Mouse (Mus musculus): ENCODE measurements around the gene Pcyt1b. TPM values are rescaled to one million over a fixed set of nuclear protein-coding genes. Genes with fewer than 3 reads are reported as not detected.
A peak's percentile ranks its signal among the peaks of the same experiment; 100 is the strongest.

Gene Pcyt1b
- polyA plus RNA-seq (2015; fragmentation: Nextera tagmentation; extraction: Ambion mirVana) = 3.8 and 4.0 TPM in 2 replicates

DNA sequence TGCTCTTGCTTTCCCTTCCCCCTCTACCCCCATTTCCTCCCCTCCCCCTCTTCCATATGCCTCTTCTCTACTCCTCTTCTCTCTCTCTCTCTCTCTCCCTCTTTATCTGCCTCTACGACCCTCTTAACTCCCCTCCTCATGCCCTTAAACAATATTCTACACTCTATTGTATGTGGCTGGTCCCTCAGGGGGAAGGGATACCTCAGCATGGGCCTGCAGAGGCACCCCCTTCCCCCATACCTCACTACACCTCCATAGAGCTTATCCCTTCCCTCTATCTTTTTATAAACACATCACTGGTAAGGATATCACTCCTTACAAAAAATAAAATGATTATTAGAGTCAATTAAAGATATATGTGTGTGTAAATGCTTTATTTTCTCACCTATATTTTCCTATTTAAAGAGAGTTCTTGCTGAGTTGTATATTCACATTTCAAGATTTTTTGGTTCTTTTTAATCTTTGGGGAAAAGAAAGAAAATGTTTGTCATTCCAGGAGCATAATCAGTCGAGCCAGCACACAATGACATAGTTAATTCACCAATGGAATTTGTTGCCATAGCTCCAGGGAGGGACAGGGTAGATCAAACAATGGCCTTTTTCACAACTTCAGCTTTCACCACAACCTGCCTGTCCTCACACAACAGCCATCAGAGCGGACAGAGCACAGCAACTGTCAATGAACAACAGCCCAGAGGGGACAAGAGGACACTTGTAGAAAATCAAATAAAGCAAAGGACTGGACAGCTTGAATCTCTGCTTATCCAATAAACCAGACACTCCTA is at the start of gene Pcyt1b:
Gene Pcyt1b, plus strand, starts transcription at position 646 of the 785 bp plus-strand sequence.
- Histone ChIP-seq H3K27ac (no peak within 1 kb of the TSS), H3K9ac (no peak within 1 kb of the TSS), H3K9me3 (no peaks in the 10 kb centered on the region), H3K4me2 (replicated peaks) (no peak within 1 kb of the TSS), H3K36me3 (no peaks in the 10 kb centered on the region), H3K4me3 (no peak within 1 kb of the TSS), H3K4me1 (no peaks in the 10 kb centered on the region), H3K27me3 (no peaks in the 10 kb centered on the region)
- WGBS = 45% methylated on average over 3 of the region's 3 CpGs
- ATAC-seq (ENCODE audit: low FRiP score, low read depth) = no peak

DNA sequence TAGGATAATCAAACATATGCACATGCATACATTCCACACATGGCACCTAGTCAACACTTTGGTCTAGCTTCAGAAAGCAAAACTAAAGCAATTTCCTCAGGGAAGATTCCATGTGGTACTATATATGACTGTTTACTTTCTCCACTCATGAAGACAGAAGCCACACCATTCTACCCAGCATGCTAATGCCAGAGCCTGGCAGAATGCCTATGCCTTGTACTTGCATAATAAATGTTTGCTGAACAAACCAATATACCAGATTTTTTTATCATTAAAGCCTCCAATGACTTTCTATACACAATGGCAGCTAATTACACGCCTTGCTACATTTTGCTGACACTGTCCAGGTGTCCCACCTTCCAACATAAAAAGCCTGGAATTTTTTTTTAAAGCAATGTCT is 24.4 kb upstream of the Pcyt1b start:
- H3K27me3 ChIP-seq = peaks cover 4% of the 10 kb centered on the region; the same call in 1 of the 2 replicates
- no peak for ATAC-seq (ENCODE audit: low FRiP score, low read depth)
- H3K36me3 ChIP-seq = no peaks in the 10 kb centered on the region
- no peak overlapping the region for H3K9ac ChIP-seq
- H3K4me2 ChIP-seq (replicated peaks) = peak overlapping the region; percentile 65; the same call in 1 of the 2 replicates
- no peak overlapping the region for H3K27ac ChIP-seq
- no peak overlapping the region for H3K4me3 ChIP-seq
- 54% methylated on average over 1 of the region's 1 CpGs for WGBS
- H3K9me3 ChIP-seq = no peaks in the 10 kb centered on the region
- H3K4me1 ChIP-seq = peaks cover 4% of the 10 kb centered on the region; the same call in 1 of the 2 replicates

DNA sequence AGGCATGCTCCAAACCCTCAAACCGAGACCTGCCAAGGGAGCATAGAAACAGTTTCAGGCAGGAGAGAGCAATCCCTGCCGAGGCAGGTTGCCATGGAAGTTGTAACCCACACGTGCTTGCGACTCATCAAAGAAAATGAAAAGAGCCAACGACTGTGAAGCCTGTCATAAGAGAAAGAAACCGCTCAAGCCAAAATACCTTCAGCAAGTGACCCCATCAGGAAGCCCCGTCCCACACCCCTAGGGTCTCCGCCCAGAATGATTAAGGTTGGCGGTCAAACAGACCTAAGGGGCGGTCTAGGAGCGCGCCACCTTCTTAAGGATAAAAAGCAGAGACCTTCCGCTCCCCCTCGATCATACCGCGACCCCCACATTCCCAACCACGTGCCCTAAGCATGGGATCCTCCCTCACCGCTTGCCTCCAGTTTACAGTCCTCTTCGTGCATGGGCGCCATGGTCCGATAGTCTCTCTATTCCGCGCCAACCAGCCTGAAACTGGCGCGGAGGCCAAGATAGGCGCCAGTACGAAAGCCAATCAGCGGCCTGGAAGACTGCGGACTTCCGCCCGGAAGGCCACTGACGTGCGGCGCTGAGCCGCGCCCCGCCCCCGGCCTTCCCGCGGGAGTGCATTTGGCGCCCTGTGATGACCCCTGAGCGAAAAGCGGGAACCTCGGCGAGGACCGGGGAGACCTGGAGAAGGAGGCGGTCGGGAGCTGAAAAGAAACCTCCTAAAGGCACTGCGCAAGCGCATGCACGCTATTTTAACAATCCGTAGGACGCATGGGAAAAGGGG is 22.8 kb upstream of the Pcyt1b start, which contains the start of gene Pola1:
Gene Pola1, minus strand, starts transcription at position 499 of the 793 bp plus-strand sequence.
- no peaks in the 10 kb centered on the region for H3K9me3 ChIP-seq
- peak within 1 kb of the TSS; percentile 65 for H3K4me2 ChIP-seq (replicated peaks)
- H3K36me3 ChIP-seq = no peaks in the 10 kb centered on the region
- H3K27me3 ChIP-seq = peaks cover 4% of the 10 kb centered on the region; the same call in 1 of the 2 replicates
- peak within 1 kb of the TSS; percentile 60 for H3K9ac ChIP-seq
- peak within 1 kb of the TSS; percentile 54 for H3K4me3 ChIP-seq
- peak within 1 kb of the TSS; percentile 15; the same call in 1 of the 2 replicates for H3K27ac ChIP-seq
- peaks cover 4% of the 10 kb centered on the region; the same call in 1 of the 2 replicates for H3K4me1 ChIP-seq
- peak; percentile 96 for ATAC-seq (ENCODE audit: low FRiP score, low read depth)
- WGBS = 14% methylated on average over 53 of the region's 53 CpGs

DNA sequence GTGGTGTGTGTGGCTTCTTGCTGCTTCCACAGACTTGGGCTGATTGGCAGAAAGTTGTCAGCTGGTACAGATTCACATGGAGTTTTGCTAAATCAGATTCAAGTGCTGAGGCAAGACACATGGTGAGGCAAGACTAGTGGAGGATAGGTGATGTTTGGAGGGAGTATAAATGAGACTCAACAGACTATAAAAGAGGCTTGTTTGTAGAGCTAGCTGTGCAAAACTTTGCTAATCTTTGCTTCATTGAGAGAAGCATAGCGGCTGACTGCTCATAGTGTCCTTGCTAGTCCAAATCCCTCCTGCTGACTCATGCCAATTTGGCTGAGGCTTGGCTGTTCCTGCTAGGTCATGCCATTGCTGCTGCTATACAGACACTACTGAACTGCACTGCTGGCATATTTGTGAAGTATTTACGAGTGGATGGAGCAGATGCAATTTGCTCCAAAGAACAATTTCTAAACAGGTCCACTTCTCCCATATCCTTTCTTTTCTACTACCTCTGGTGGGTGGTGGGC is 19.7 kb upstream of the Pcyt1b start:
- H3K9ac ChIP-seq = no peak overlapping the region
- peaks cover 4% of the 10 kb centered on the region; the same call in 1 of the 2 replicates for H3K27me3 ChIP-seq
- WGBS = 75% methylated on average over 2 of the region's 2 CpGs
- H3K36me3 ChIP-seq = no peaks in the 10 kb centered on the region
- H3K4me3 ChIP-seq = no peak overlapping the region
- no peak overlapping the region for H3K4me2 ChIP-seq (replicated peaks)
- no peak for ATAC-seq (ENCODE audit: low FRiP score, low read depth)
- H3K4me1 ChIP-seq = peaks cover 4% of the 10 kb centered on the region; the same call in 1 of the 2 replicates
- H3K27ac ChIP-seq = no peak overlapping the region
- H3K9me3 ChIP-seq = no peaks in the 10 kb centered on the region

DNA sequence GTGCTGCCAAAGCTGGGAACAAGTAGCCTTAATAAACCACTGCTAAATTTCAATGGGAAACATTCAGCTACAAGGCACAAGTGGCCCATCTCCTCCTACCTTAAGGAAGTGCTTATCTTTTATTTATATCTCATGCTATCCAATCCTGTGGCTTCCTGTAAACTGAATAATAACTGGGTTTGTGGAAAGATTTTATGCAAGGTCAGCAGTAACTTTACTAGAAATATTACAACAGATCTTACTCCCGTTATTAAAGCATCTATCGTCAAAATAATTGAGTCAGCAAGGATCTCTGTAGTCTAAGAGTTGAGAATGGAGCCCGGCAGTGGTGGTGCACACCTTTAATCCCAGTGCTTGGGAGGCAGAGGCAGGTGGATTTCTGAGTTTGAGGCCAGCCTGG is 11.1 kb upstream of the Pcyt1b start:
- no peak overlapping the region for H3K4me3 ChIP-seq
- ATAC-seq (ENCODE audit: low FRiP score, low read depth) = no peak
- no peak overlapping the region for H3K4me2 ChIP-seq (replicated peaks)
- H3K9me3 ChIP-seq = no peaks in the 10 kb centered on the region
- no peak overlapping the region for H3K27ac ChIP-seq
- no peaks in the 10 kb centered on the region; the same call in 1 of the 2 replicates for H3K27me3 ChIP-seq
- H3K36me3 ChIP-seq = no peaks in the 10 kb centered on the region
- WGBS = 84% methylated on average over 3 of the region's 3 CpGs
- no peaks in the 10 kb centered on the region for H3K4me1 ChIP-seq
- H3K9ac ChIP-seq = no peak overlapping the region

DNA sequence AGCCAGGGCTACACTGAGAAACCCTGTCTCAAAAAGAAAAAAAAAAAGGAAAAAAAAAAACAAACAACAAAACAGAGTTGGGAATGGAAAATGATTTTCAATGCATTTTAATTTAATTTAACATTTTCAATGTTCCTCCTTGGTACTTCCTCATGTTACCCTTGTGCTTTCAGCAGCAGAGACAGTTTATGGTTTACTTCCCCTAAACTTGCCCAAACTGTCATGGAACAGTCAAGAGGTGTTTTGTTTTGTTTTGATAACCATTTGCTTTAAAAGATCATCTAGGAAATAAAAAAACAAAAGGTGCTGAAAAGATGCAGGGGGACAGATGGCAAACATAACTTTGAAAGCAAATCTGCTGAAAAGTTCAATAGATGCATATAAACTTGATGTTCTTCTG is 10.6 kb upstream of the Pcyt1b start:
- H3K4me2 ChIP-seq (replicated peaks) = no peak overlapping the region
- no peak for ATAC-seq (ENCODE audit: low FRiP score, low read depth)
- H3K4me3 ChIP-seq = no peak overlapping the region
- no peak overlapping the region for H3K27ac ChIP-seq
- no peaks in the 10 kb centered on the region for H3K36me3 ChIP-seq
- no peaks in the 10 kb centered on the region for H3K9me3 ChIP-seq
- no peak overlapping the region for H3K9ac ChIP-seq
- H3K4me1 ChIP-seq = no peaks in the 10 kb centered on the region
- H3K27me3 ChIP-seq = no peaks in the 10 kb centered on the region; the same call in 1 of the 2 replicates

DNA sequence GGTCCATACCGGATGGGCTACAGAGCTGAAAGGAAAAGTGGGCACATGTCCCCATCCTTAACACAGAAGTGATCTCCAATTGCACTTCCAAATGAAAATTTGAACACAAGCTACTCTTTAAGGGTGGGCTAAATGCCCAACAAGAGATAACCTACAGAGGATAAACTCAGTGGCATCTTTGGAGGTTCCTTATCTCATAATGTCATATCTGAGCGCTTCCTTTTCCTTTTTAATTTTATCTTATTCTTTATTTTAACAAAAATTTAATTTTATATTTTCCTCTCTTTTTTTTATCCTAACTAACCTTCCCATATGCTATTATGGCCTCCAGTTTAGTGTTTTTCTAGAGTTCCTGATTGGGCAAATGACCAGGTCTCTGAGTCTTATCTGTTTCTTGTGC is 3.9 kb upstream of the Pcyt1b start:
- ATAC-seq (ENCODE audit: low FRiP score, low read depth) = no peak
- Histone ChIP-seq H3K36me3 (no peaks in the 10 kb centered on the region), H3K4me1 (no peaks in the 10 kb centered on the region), H3K27ac (no peak overlapping the region), H3K9ac (no peak overlapping the region), H3K27me3 (no peaks in the 10 kb centered on the region; the same call in 1 of the 2 replicates), H3K4me2 (replicated peaks) (no peak overlapping the region), H3K9me3 (no peaks in the 10 kb centered on the region), H3K4me3 (no peak overlapping the region)
- 93% methylated on average over 2 of the region's 2 CpGs for whole genome bisulfite sequencing

DNA sequence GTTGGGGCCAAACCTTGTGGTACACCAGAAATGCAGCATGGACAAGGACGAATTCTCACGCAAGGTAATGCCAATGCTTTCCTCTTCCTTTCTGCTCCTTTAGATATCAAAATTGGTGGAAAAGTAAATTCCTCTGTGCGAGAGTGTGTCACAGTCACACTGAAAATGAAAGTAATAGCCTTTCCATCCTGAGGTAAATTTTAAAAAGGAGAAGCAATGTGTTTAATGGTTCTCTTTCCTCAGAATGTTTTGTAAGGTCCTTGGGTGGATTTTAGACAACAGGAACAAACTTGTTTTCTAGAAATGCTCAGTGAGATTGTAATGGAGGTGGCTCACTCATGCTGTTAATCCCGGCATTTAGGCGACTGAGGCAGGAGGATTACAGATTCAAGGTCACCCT is 490 bp downstream of the Pcyt1b start:
- Histone ChIP-seq H3K36me3 (no peaks in the 10 kb centered on the region), H3K27ac (no peak overlapping the region), H3K27me3 (no peaks in the 10 kb centered on the region), H3K4me1 (no peaks in the 10 kb centered on the region), H3K4me3 (no peak overlapping the region), H3K9me3 (no peaks in the 10 kb centered on the region), H3K4me2 (replicated peaks) (no peak overlapping the region), H3K9ac (no peak overlapping the region)
- 78% methylated on average over 5 of the region's 5 CpGs for WGBS
- ATAC-seq (ENCODE audit: low FRiP score, low read depth) = no peak

DNA sequence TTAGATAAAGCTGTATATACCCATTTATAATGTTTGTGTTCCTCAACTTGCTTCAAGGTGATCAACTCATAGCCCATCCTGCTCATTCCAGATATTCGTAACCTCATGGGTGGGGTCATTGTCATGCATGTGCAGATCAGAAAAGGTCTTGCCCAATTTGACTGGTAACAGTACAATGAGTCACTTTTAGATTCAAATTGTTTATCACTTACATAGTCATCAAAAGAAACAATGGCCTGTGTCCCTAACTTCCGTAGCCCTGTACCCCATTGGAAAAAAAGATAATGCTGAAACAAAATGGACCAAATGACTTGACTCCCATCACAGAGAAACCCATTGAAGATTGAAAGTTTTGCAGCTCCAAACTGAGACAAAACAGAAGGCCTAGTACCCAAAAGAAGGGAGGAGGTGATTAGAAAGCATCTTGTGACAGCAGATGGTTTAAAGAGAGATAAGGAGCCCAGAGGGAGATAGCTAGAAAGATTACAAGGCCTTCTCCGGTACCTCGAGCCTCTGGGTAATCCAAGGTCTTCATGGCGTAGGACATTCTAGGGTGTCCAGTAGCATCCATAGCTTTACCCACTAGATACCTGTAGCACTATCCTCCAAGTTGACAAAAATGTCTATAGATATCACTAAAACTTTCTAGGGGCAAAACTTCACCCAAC is 9.4 kb downstream of the Pcyt1b start:
- Histone ChIP-seq H3K27me3 (no peaks in the 10 kb centered on the region), H3K9me3 (no peaks in the 10 kb centered on the region), H3K9ac (no peak overlapping the region), H3K27ac (no peak overlapping the region), H3K4me1 (no peaks in the 10 kb centered on the region), H3K4me3 (no peak overlapping the region), H3K4me2 (replicated peaks) (no peak overlapping the region), H3K36me3 (no peaks in the 10 kb centered on the region)
- ATAC-seq (ENCODE audit: low FRiP score, low read depth) = no peak
- WGBS = 85% methylated on average over 5 of the region's 5 CpGs

DNA sequence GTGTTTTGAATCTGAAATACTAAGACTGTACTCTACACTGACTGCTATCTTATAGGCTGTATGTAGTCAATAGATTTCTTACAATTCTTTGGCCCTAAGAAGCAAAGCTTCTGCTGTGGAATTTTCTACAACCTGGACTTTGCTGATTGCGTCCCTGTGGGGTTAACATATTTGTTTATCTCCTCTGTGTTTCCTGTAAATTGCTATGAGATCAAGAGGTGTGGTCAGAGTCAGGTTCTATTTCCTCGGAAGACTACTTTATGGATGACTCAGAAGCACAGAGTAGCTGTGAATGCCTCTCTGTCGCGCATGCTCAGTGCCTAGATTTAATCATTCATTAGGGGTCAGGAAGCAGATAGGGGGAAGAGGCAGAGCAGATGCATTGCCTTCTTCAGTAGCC is 10.1 kb downstream of the Pcyt1b start:
- WGBS = 76% methylated on average over 4 of the region's 4 CpGs
- Histone ChIP-seq H3K4me1 (no peaks in the 10 kb centered on the region), H3K27ac (no peak overlapping the region), H3K9ac (no peak overlapping the region), H3K36me3 (no peaks in the 10 kb centered on the region), H3K4me2 (replicated peaks) (no peak overlapping the region), H3K27me3 (no peaks in the 10 kb centered on the region), H3K9me3 (no peaks in the 10 kb centered on the region), H3K4me3 (no peak overlapping the region)
- ATAC-seq (ENCODE audit: low FRiP score, low read depth) = no peak

DNA sequence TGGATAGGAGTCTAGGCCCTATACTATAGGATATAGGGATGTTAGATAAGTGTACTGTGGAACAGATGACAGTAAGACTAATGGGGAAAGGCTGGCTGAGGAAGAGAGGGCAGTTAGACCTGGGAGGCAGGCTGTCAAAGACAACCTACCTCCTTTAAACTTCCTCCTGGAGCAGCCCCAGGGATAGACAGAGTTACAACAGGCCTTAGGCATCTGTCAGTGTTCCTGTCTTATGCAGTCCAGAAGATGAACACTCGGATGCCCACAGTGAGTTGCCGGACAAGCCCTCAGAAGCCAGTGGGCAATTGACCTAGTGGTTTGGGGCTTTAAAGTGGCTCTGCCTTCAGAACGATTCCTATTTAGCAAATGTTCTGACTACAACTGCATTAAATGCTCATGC is 19.8 kb downstream of the Pcyt1b start:
- H3K4me1 ChIP-seq = no peaks in the 10 kb centered on the region
- ATAC-seq (ENCODE audit: low FRiP score, low read depth) = peak; percentile 7; the same call in 1 of the 2 replicates
- 58% methylated on average over 3 of the region's 3 CpGs for WGBS
- H3K9ac ChIP-seq = no peak overlapping the region
- peak overlapping the region; percentile 15; the same call in 1 of the 2 replicates for H3K27ac ChIP-seq
- H3K27me3 ChIP-seq = no peaks in the 10 kb centered on the region
- no peaks in the 10 kb centered on the region for H3K9me3 ChIP-seq
- peak overlapping the region; percentile 42 for H3K4me3 ChIP-seq
- H3K36me3 ChIP-seq = no peaks in the 10 kb centered on the region
- H3K4me2 ChIP-seq (replicated peaks) = peak overlapping the region; percentile 63

All from limb, embryonic 13.5 days (tissue).